Mouse (Mus musculus) brain, adult 2 months (tissue): ENCODE data around the gene Dagla.

ENCODE experiments used
- DNase-seq: peaks from one replicate; pipeline ENCODE4 v3.0.0; 2011; ENCODE audit warnings: low read depth, low spot score

The Dagla gene

GRCm38 (mm10) chr19:10304810-10305544 is at the start of gene Dagla:
Gene Dagla (minus strand): TSS chr19:10304877.
- peak; percentile 81 for DNase-seq

DNA sequence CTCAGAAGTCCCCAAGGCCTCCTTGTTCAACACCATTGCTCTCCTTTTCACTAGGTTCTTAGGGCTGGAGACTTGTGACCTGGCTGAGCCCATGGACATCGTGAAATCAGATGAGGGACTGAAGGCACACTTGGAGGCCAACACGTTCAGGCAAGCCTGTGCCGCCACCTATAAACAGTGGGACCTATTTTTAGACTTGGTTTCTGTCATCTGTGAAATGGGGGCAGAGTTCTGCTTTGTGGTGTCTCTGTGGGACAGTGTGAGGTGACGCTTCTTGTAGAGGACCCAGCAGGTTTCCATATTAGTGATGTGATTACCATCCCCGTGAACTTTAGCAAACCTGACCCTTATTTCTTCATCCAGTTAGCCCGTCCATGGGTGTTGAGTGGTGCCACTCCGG is 47.5 kb upstream of the Dagla start:
- no peak for DNase-seq

DNA sequence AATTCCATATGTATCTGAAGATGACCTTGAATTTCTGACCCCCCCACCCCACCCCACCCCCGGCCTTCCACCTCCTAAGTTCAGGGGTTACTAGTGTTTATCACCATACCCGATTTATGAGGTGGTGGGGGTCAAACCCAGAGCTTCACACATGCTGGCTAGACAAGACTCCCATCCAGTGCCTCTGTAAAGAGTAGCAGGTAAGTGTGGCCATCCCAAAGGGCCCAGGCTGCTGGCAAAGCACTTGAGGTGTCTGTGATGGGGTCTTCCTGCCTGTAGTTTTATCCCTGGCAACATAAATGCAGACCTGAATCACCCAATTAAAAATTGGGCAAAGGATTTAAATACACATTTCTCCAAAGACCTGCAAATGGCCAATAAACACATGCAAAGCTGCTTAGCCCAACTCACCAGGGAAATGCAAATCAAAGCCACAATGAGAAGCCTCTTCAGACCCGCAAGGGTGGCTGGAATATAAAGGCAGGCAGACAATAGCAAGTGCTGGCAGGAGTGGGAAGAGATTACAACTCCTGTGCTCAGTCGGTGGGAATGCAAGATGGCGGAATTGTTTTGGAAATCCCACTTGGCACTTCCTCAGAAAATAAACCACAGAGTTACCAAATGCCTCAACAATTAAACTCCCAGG is 43.1 kb upstream of the Dagla start:
- DNase-seq: no peak

GRCm38 (mm10) chr19:10345696-10346095 is 41.0 kb upstream of the Dagla start:
- DNase-seq: no peak

DNA sequence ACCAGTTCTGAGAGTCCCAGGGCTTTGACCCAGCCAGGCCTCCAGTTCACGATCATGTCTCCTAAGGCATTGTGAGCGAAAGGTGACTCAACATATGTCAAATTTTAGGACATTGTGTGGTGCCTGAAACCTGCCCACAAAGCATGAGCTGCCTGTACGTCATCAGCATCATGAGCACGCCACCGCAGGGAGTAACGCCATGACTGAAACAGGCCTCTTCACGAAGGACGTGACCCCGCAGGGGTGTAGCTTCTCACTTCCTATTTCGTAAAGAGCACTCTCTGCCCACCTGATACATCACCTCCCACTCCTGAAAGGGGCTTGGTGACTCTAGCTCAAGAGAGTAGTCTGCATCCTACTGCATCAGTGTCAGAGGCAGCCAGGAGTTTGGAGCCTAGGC is 39.2 kb upstream of the Dagla start:
- DNase-seq: no peak

- DNase-seq: peak; percentile 88
These were observed 37.3 kb upstream of the Dagla start for GRCm38 (mm10) chr19:10341817-10342439.

DNA sequence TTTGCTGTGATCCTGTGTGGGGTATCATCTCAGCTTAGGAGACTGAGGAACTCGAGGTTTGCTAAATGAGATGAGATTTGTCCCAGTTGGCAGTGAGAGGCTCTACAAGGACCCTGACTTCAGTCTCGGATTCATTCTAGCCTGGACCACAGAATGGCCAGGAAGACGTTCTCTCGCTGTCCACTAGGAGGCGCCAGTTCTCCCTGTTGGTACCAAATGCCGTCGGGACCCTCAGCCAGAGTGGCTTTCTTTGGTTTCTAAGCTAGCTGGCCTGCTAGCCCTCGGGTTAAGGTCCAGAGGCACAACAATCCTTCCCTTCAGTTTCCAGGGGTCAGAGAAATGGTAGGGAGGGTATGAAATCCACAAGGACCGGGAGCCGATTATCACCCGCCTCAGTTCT is 36.5 kb upstream of the Dagla start:
- DNase-seq: peak; percentile 71

DNA sequence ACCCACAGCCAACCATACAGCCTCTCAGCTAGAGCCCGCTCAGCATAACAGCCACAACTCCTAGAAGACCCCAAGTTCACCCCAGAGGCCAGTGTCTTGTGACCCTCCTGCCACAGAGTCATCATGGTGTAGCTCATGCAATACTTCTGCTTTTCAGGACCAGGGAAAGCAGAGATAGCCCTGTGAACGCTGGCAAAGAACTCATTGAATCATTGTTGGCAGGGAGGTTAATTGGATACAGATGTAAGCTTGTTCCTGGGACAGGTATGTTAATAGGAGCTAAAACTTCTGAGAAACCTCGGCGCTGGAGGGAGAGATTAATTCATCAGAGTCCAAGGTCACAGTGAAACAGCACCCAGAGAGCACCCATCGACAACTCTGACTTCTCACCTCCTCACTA is 36.0 kb upstream of the Dagla start:
- no peak for DNase-seq

DNA sequence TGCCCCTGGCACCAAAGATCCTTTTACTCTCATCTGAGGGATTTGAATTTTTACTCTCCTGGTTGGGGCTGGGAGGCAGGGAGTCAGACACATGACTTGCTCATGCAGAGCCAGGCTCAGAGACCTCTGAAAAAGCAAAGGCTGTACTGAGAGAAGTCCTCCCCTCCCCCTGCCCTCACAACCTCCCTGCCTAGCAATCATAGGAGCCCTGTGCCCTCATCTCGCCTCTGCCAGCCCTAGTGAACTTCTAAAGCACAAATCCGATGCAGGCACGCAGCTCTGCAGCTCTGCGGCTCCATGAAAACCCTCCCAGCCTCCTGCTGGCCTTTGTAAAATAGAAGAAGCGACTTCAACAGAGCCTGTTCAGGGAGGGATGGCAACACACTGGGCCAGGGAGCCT is 34.6 kb upstream of the Dagla start:
- peak; percentile 57 for DNase-seq

DNA sequence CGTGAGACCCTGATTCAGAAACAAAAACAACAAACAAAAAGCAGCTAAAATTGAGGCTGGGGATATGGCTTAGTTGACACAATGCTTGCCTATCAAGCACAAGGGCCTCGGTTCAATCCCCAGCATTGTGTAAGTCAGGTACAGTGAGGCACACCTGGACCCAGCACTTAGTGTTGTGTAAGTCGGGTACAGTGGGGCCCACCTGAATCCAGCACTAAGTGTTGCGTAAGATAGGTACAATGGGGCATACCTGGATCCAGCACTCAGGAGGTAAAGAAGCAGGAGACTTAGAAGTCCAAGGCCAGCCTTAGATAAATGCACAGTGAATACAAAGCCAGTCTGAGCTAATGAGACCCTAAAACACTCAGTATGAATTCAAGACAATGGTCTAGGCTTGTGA is 34.0 kb upstream of the Dagla start:
- DNase-seq: no peak

DNA sequence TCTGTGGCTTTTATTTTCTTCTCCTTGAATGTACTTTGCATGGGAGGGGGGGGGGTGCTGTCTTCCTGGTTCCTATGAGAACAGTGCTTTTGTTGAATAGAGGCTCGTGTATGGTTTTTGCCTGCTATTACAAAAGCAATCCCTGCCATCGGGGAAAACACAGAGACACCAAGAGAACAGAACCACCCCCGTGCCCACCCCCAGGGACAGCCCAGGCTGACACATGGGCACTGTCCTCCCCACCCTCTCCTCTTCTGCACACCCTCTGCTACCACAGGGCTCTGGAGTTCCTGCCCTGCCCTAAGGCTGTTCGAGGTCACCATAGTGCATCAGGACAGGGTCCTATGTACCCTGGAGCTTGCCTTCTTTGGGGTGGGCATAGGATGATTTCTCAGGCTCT is 29.8 kb upstream of the Dagla start:
- no peak for DNase-seq

GRCm38 (mm10) chr19:10333545-10334252 is 29.0 kb upstream of the Dagla start:
- peak; percentile 73 for DNase-seq

GRCm38 (mm10) chr19:10331706-10332105 is 27.0 kb upstream of the Dagla start:
- DNase-seq: no peak

DNA sequence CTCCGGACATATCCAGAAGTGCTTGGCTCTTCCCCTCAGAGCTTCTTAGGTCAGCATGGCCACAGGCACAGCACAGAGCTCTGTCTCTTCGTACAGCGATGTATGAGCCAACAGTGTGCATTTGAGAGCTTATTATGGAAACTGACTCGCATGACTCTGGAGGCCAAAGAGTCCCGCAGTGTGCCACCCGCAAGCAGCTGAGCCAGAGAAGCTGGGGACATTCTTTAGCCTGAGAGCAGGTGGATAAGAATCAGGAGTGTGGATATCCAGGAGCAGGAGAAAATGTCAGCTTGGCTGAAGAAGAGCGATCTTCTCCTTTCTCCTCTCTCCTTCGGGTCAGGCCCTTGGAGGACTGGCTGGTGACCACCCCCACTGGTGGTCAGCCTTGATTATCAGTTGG is 24.4 kb upstream of the Dagla start:
- DNase-seq: no peak

DNA sequence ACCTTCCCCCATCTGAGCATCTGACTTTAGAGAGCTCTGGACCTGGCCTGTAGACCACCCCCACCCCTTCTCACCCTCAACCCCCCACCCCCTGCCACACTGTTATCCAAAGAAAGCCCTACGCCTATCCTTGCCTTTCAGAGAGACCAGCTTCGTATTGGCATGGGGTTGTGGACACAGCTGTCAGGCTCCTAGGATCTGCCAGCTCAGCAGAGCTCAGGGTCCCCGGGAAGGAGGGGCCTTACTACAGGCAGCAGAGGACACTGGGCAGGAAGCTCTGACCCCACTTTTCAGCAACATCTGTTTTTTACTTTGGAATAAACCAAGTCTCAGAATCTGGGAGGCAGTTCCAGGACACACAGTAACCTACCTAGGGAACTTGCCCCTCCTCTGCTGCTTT is 21.9 kb upstream of the Dagla start:
- DNase-seq: no peak

DNA sequence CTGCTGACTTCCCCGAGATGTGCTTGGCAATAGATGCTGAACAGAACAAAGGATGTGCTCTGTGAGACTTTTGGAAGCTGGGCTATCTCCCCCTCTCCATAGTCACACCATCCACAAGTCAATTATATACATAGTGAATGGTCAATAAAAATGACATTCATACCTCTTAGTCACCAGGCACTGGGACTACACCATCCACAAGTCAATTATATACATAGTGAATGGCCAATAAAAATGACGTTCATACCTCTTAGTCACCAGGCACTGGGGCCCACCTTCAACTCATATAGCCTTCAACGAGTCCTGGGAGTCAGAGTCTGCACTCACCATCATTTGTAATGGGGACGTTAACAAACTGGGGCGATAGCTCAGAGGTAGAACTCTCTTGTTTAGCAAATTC is 19.2 kb upstream of the Dagla start:
- DNase-seq: no peak

DNA sequence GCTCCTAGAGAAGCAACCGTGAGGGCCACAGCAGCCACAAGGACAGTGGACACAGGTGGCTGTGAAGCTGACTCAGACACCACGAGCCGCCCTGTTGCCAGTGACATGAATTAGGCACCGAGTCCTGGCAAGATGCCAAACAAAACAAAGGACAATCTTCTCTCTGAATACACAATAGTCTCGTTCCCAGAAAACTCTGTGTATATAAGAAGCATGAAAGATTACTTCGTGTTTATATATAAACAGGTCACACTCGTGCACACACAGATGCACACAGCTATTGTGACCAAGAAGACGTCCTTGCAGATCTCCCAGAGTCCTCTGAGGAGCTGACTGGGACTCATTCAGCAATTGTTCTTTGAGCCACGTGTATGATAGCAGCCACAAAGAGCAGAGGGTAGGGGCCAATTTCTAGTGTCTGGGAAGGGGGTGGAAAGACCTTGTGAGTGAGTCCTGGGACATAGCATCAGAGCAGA is 18.7 kb upstream of the Dagla start:
- DNase-seq: no peak

DNA sequence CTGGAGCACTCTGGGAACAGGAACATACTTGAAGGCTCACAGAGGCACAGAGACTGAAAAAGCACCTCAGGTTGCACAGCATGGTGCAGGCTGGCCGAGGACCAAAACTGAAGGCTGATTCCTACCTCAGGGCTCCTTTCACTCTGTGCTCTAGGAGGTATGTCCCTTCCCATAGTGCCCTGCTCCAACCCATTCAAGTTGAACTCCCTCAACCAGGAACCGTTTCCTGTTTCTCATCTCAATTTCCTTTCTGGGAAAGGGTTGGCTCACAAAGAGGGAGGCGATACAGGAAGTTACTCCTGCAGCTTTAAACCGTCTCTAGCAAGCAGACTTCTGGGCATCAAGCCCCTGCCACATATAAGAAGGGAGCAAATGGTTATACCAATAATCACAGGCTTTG is 13.1 kb upstream of the Dagla start:
- DNase-seq: no peak

GRCm38 (mm10) chr19:10317358-10317757 is 12.7 kb upstream of the Dagla start:
- DNase-seq: no peak

DNA sequence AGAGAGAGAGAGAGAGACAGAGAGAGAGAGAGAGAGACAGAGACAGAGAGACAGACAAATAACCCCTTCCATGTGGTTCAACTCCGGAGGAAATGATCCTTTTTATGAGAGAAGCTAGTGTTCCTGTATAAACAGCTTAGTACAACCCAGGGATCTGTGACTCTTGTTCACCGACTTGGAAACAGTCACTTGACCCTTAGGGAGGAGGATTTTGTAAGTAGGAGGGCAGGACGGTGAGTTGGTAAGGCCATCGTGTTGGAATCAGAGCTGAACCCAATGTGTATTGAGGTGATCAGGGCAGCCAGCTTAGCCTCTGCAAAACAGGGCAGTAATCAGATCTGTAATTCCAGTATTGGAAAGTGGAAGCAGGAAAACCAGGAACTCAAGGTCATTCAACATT is 12.3 kb upstream of the Dagla start:
- no peak for DNase-seq

DNA sequence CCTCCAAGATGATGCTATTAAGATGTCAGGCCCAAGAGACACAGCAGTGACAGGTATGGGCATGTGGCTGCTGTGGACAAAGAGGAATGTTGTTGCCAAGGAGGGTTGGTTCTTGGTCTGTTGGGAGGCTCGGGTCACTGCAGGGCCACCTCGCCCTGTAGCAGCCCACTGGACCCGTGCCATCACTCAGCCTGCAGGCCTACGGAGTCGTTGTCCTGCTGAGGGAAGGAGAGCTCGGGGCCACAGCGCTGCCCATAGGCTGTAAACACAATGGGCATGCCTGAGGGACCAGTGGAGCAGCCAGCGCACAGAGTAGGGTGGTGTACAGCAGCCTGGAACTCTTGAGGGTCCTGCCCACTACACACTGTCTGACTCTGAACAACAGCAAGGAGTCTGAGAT is 7.4 kb upstream of the Dagla start:
- DNase-seq: no peak

- DNase-seq: no peak
These were observed 4.3 kb upstream of the Dagla start for GRCm38 (mm10) chr19:10308990-10309389.
